Mouse (Mus musculus) urinary bladder, postnatal 0 days (tissue): Measurements from ENCODE around the gene Zfp955b. TPM values are rescaled to one million over a fixed set of nuclear protein-coding genes. Genes with fewer than 3 reads are reported as not detected.

Experiments used
- polyA plus RNA-seq: library from polyadenylated mRNA; unstranded; fragments of >200 nt; fragmentation: Nextera tagmentation; extraction: Ambion mirVana; gene quantifications from 2 replicates; pipeline ENCODE4 v1.2.1, GENCODE M21; 2015

Zfp955b gene
- 4.9 TPM in 2 replicates for polyA plus RNA-seq

DNA sequence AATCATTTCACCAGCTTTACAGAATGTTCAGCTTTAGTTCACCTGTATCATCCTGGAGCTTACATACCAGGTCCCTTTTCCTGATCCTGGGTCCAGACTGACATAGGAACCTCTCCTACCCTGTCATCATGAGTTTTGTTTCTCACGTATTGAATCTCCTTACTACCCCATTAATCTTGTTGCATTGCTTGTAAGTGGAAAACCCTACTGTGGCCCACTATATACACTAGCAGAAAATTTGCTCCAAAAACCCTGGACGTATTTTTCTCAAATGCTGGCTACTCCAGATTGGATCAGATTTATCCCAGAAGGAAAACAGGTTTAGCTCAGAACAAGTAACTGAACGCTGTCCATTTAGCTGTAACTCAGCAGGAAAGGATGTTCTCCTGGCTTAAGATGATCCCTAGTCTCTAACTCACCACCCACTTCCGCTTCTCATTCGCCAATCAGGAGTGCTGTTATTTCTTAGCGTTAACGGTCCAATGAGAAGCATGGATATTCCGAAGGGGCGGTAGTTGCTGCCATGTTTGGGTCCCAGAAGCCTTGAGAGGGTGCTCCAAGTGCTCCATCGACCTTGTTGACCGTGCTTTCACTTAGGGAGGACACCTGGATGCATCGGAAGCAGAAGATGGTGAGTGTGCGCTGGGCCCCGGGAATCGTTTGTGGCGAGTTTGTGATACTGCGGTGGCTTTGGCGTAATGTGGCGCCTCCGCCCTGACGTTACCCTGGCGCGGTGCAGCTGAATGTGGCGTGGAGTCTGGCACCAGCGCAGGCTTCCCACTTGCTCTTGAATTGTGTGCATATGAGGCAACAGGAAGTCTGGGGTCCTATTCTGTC, at the start of gene Zfp955b:
Gene Zfp955b, plus strand, starts transcription at position 506 of the 837 bp plus-strand sequence.

DNA sequence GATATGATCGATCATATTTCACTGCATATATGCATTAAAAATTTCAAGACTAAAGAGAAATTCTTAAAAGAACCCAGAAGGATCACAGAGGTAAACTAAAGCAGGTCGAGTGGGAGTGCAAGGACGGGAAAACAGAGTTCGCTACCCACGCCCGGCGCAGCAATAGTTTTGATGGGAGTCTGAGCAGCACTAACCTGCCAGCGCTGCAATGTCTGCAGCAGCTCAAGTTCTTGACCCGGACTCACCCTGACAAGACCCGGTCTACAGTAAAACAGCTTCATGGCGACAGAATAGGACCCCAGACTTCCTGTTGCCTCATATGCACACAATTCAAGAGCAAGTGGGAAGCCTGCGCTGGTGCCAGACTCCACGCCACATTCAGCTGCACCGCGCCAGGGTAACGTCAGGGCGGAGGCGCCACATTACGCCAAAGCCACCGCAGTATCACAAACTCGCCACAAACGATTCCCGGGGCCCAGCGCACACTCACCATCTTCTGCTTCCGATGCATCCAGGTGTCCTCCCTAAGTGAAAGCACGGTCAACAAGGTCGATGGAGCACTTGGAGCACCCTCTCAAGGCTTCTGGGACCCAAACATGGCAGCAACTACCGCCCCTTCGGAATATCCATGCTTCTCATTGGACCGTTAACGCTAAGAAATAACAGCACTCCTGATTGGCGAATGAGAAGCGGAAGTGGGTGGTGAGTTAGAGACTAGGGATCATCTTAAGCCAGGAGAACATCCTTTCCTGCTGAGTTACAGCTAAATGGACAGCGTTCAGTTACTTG, 34.6 kb upstream of the Zfp955b start, which contains the start of gene Zfp955a:
Gene Zfp955a, minus strand, starts transcription at position 616 of the 789 bp plus-strand sequence.

DNA sequence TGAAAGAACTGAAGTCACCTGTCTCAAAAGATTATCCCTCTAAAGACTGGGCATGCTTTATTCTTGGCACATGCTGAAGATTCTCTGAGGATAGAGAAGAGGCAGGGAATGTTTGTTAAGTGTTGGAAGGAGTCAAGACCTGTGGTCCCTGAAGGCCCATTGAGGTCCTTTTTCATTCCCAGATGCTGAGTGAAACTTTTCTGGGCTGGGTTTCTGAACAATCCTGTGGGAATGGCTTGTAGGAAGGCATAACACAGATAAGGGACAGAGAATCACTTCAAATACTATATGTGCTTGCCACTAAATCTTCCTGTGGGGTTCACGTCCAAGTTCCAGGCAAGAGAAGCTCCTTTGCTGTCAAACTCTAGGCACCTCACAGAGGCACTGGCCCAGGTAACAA, 25.0 kb upstream of the Zfp955b start, which contains the start of gene Olfr63:
Gene Olfr63, plus strand, starts transcription at position 301 of the 400 bp plus-strand sequence.

Other genes starting within 250 kb of the Zfp955b start
- not detected in 2 replicates for gene 4921501E09Rik, start 221.5 kb upstream of the Zfp955b start, polyA plus RNA-seq
- 2.8 and 3.8 TPM in 2 replicates for gene Zfp563, start 200.2 kb upstream of the Zfp955b start, polyA plus RNA-seq
- not detected in 2 replicates for gene Morc2b, start 149.9 kb upstream of the Zfp955b start, polyA plus RNA-seq
- gene Olfr55, start 121.1 kb upstream of the Zfp955b start, polyA plus RNA-seq: not detected in 2 replicates
- gene Olfr239, start 98.2 kb upstream of the Zfp955b start, polyA plus RNA-seq: 0.04 TPM in 1 of 2 replicates, not detected in the other
- not detected in 2 replicates for gene Olfr1564, start 67.9 kb upstream of the Zfp955b start, polyA plus RNA-seq
- 6.0 and 6.9 TPM in 2 replicates for gene Zfp955a, start 34.4 kb upstream of the Zfp955b start, polyA plus RNA-seq
- gene Olfr63, start 24.9 kb upstream of the Zfp955b start, polyA plus RNA-seq: not detected in 2 replicates
- gene Zfp81, start 69.3 kb downstream of the Zfp955b start, polyA plus RNA-seq: 4.5 and 4.7 TPM in 2 replicates
- gene Zfp101, start 105.1 kb downstream of the Zfp955b start, polyA plus RNA-seq: 3.4 and 3.7 TPM in 2 replicates
- gene Actl9, start 143.4 kb downstream of the Zfp955b start, polyA plus RNA-seq: 0.11 TPM in 1 of 2 replicates, not detected in the other
- 27.9 and 29.0 TPM in 2 replicates for gene Adamts10, start 234.7 kb downstream of the Zfp955b start, polyA plus RNA-seq